Mouse (Mus musculus) megakaryocyte-erythroid progenitor cell, adult 5-6 weeks (primary cell): ENCODE data around the gene Pfn1. TPM values are rescaled to one million over a fixed set of nuclear protein-coding genes. Genes with fewer than 3 reads are reported as not detected.

ENCODE experiments used
- ATAC-seq: replicated peaks from 2 replicates; pipeline ENCODE4 v1.8.0; 2016; ENCODE audit warnings: mild to moderate bottlenecking, inconsistent platforms; ENCODE audit not compliant: severe bottlenecking, poor library complexity, low FRiP score, low TSS enrichment
- total RNA-seq, 2 experiments: library from RNA; stranded (forward) in 1 of 2; stranded (reverse) in 1 of 2; fragments of 200-1000, 215-1000 nt in 1 of 2; fragments of >200 nt in 1 of 2; fragmentation: Nextera tagmentation in 1 of 2; gene quantifications; 2 replicates each; pipeline ENCODE4 v1.2.3; 2014 to 2017

Pfn1 gene
- 1,236 and 1,373 TPM in 2 replicates for total RNA-seq (2014; fragmentation: Nextera tagmentation)
- 377 and 675 TPM in 2 replicates for total RNA-seq (2017)

DNA sequence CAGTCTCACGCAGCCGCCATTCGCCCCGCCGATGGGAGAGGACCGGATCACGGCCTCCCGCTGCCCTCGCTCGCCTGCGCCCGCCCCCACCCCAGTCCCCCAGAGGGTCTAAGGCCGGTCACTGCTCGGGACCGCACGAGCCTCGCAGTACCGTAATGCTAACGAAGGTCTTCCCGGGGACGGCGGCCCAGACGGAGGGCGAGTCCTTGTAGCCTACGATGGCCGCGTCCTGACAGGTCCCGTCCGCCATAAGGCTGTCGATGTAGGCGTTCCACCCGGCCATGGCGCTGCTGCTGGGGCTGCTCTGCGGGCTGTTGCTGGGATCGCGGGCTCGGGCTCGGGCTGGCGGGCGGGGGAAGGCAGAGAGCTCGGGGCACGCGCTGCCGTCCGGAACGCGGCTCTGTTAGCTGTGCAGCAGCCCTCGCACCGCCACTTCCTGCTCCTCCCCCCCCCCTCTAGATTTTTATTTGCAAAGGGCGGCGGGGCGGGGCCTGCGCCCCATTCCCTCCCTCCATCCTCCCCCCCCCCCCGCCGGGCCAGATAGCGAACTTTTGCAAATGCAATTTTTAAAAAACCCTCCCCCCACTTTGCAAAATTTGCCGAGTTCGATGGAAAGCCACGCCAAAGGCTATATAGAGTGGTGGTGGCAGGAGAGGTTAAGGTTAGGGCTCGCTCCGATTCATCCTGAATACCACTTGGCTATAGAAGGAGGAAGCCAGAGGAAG, at the start of gene Pfn1:
TSS of gene Pfn1 (minus strand) at position 447 of the 725 bp plus-strand sequence.
- ATAC-seq, result peak; percentile 47

DNA sequence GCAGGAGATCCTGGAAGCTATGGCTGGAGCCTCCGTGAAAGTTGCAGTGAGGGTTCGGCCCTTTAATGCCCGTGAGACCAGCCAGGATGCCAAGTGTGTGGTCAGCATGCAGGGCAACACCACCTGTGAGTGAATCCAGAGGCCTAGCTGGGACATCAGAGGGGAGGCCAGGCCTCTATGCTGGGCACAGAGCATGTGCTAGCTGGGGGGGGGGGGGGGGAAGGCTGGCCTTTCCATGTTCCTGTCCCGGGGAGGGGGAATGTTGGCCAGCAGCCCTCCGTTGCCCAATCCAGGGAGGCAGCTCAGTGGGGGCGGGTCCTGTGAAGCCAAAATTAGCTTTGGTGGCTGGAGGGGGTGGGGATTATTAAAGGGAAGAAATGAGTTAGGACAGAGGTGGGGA, 48.3 kb upstream of the Pfn1 start:
- no peak for ATAC-seq

DNA sequence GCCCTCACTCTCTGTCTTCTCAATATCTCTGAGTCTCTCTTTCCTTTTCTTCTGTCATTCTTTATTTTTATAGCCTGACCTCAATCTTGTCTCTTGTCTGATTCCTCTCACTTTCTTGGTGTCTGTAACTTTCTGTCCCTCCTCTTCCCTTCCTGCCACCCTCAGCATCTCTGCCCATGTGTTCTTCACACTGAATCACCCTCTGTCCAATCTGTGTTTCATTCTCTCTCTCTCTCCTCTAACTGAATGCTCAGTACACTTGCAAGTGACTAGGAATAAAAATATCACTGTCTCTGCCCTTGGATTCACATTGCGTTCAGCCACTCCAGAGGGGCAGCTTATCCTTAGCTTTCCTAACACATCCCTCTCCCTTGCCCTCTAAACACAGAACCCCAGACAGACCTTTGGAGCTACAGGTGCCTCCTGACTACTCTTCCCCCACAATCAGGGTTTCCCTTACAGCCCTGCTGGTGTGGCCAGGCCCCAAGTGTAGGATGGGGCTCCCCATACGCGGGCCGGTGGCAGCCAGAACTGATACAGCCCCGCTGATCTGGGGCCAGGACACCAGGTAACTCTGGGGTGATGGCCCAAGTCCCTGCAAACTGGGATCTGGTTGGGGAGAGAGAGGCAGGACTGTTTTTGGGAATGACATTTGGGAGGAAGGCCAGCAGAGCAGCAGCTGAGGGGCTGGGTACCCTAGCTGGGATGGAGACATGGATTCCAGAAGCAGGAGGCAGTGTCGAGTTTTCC, 47.7 kb upstream of the Pfn1 start:
- no peak for ATAC-seq

DNA sequence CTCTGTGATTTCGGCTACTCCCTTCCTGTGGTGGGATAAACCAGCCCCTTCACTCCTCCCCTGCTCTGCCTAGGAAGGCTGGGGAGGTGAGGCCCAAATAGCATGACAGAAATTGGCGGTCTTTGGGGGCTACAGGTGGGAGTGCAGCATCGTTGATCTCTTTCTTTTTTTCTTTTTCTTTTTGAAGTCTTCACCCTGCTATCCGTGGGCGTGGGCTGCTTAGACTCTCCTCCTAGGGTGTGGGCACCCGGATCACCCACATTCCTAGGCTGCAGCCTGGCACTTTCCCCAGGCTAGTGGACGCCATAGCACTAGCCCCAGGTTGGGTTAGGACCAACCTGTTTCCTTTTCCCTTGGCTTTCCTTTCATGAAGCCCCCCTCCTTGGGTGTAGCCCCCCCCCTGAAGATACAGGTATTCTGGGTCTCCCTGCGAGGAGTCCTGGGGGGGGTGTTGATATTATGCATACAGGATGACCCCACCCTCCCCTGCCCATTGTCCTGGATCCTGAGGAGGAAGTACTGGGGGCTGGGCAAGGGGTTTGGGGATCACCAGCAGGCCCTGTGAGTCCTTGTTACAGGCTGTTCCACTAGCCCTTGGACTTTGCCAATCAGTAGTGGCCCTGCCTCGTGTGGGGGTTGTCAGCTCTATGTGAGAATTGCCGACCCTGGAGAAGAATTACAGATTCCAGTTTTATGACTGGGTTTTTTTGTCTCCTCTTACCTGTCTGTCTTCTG, 46.9 kb upstream of the Pfn1 start:
- no peak for ATAC-seq

DNA sequence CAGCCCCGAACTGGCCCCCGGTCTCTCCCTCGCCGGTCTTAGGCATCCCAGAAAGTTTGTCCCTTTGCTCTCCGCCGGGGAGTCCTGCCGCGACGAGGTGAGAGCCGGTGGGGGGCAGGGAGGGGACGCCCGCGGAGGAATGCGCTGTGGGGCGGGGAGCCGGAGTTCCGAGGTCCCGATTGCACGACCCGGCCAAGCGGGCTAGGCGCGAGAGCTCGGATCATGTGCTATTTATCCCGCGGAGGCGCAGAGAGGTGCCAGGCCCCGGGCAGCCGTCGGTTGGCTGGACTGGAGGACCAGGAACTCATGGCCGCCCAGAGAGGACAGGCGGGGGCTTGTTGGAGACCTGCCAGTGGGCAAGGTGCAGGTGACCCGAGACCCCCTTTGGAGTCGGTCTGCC, 46.2 kb upstream of the Pfn1 start:
- peak; percentile 40 for ATAC-seq

DNA sequence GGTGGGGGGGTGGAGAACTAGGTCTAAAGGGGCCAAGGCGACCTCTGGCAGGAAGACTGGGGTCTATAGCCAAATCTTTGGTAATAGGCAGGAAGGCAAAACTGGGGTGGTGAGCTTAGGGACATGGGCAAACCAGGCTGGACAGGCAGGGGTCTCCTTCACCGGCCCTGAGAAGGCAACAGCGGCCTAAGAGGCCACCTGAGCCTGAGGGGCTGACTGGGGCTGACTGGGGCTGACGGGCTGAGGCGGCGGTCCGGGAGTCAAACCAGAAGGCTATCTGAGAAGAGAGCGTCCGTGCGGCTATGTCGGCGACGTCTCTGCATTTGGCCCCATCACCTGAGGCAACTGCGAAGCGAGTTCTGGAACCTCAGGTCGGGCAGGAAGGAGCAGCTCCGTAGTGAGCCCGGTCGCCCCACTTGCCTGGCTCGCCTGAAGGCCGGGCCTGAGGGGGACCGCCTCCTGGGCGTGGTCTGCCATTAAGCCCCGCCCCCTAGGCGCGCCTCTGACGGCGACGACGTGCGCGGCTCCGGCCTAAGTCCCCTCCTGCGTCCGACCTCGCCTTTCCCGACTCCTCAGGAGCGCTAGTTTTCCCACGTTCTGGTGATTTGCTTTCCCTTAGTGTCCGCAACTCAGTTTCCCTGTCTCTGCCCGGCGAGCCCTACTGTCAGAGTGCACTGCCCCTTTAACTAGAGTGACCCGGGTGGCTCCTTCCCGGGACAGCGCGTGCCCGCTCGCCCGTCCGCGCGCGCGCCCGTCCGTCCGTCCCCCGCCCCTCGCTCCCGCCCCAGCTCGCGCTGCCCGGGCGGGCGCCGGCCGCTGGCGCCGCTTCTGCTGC, 45.5 kb upstream of the Pfn1 start, which contains the start of the genes Inca1 and Kif1c:
TSS of gene Inca1 (minus strand) at position 434 of the 835 bp plus-strand sequence.
TSS of gene Kif1c (plus strand) at position 827 of the 835 bp plus-strand sequence.
- ATAC-seq, result peak; percentile 98

DNA sequence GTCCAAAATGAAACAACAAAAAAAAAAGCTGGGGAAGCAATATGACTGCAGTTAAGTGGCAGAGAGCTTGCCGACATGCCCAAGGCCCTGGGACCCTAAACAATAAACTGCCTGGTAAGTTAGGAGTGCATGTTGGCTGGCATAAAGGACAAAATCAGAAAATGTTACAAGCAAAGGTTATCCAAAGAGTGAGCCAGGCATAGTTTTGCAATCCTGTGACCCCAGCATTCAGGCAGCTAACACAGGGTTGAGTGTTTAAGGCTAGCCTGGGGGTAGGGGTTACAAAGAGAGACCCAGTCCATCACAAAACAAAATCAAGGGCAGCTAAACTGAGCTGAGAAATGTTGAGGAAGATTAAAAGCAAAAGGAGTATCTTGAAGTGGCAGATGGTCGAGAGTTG, 44.6 kb upstream of the Pfn1 start:
- no peak for ATAC-seq

DNA sequence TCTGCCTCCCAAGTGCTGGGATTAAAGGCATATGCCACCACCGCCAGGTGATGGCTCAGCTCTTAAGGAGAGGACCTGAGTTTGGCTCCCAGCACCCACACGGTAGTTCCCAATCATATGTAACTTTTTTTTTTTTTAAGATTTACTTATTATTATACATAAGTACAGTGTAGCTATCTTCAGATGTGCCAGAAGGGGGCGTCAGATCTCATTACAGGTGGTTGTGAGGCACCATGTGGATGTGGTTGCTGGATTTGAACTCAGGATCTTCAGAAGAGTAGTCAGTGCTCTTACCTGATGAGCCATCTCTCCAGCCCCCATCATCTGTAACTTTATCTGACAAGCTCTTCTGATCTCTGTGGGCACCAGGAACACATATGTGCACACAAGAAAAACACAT, 42.9 kb upstream of the Pfn1 start:
- no peak for ATAC-seq

DNA sequence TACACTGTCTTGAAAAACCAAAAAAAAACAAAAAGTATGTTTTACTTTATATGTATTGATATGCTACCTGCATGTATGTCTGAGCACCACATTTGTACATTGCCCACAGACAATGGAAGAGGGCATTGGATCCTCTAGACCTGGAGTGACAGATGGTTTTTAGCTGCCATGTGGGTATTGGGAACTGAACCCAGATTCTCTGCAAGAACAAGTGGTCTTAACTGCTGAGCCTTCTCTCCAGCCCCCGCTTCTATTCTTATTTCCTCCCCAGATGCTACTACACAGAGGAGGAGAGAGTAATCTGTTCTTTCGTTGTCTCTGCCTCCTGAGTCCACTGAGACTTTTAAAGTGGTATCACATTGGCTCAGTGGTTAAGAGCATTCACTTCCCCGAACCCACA, 39.1 kb upstream of the Pfn1 start:
- ATAC-seq, result no peak

DNA sequence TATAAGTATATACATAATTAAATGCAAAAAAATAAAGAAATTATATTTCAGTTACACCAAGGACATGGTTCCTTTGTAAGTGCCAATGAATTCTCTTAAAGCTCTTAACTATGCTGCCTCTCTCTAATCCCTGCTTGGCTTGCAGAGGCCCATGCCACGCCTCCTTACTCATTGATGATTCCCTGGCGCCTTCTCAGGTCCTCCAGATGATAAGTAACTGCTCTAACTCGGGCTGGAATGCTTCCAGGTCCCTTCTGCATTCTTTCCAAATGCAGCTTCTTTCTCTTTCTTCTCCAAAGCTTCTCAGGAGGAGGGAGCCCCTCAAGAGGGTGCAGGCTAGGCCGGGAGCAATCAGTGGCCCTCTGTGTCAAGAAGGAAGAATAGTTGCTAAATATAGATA, 35.1 kb upstream of the Pfn1 start:
- no peak for ATAC-seq

DNA sequence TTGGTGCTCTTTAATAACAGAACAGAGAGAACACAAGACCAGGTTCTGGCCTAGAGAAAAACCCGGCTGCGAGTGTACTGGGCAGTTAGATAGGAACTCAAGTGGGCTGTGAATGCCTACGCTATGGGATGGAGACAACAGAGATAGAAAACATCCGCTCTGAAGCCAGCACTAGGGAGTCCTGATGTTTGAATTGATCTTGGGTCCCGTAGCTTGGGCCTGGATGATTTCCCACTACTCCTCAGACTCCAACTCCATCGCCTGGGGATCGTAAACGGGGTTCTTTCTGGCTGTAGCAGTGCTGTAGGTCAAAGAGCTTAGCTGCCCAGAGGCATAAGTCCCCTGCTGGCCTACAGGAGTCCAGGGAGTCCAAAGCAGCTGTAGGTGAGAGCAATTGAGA, 33.9 kb upstream of the Pfn1 start:
- ATAC-seq, result no peak

DNA sequence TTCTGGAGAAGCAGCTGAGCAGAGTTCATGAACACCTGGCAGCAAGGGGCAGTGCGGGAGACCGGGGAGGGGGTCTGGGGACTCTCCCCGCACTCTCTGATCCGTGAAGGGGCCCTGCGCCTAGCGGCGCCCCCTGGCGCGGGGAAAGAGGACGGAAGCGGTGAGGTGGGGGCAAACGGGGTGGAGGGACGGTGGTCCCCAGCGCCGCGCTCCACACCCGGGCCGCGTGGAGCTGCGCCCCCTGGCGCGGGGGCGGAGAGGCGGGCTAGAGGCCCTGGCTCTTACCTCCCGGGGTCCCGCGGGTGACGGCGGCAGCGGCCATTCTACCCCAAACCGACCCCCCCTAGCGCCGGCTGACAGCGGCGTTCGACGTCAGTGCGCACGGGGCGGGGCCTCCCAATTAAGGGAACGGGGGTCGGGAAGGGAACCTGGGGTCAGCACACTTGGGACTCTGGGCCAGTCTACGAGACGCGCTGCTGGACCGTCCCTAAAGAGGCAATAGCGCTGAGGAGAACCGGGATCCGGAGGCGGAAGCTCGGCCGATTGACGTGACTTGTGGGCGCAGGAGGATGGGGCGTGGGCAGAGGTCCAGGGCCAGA, 33.3 kb upstream of the Pfn1 start, which contains the start of gene Camta2:
TSS of gene Camta2 (minus strand) at position 505 of the 599 bp plus-strand sequence.
- peak; percentile 82 for ATAC-seq

DNA sequence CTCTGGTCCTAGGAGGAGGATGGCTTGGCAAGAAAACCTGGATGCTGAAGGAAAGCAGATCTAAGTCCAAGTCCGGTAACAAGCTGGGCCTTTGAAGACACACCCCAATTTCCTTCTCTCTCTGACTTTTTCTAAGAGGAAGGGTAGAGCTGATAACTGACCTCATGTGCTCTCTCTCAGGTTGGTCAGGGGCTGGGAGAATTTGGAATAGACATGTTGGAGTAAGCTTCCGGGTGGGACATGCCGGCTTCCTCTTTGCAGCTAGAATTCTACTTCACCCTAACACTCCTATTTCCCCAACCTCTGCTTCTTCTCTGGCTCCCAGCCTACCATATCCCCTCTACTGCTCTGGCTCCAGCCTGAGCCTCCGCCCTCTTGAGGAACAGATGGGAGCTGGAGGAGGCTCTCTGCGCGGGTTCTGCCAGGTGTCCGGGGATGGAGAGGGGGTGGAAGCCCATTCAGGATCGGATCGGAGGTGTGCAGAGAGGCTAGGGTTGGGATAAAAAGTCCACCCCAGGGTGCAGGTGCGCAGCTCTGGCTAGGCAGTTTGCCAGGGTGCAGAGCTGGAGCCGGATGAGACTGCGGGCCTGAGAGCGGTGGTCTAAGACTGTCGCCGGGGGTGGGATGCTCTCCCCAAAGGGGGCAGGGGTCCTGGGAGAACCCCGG, 32.6 kb upstream of the Pfn1 start:
- peak; percentile 28; the same call in 1 of the 2 replicates for ATAC-seq

DNA sequence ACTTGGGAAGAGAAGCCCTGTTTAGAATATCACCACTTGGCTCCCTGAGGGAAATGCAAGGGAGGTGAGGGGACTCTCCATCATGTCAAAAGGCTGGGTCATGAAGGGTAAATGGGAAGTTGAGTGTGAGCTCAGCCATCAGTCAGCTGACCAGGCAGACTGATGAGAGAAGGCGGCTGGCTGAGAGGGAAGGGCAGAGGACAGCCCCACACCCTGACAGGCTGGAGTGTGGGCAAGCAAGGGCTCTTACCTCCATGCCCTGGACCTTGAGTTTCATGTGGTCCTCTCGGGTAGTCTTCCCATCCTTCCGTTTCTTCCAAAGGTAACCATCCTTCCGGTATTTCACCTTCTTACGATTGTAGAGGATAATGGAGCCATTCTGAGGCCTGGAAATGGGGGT, 29.2 kb upstream of the Pfn1 start:
- no peak for ATAC-seq

DNA sequence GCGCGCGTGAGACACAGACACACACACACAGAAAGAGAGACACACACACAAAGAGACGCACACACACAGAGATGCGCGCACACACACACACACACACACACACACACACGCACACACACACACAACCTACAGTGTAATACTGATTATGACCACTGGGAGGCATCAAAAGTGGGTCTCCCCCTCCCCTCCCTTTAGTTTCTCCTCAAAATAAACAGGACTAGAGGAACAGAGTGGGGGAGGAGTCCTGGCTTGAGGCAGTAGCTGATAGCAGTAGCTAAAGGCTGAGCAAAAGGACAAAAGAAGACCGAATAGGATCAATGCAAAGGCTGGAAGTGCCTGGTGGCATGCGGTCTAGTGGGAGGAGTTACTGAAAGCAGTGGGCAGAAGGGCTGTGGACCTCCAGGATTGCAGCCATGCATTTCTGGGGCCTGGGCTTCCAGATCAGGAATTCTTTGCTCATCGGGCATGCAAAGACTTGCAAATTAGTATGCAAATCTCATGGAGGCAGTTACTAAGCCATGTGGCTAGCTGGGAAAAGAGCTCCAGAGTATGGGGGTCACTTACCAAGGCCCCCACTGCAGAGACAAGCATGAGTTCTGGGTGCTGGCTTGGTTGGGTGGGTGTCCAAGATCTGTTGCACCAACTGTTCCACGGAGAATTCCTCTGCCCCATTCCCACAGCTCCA, 27.6 kb upstream of the Pfn1 start:
- 0 out of 2 replicates have a peak, but pooled peaks have one; percentile 24 for ATAC-seq

DNA sequence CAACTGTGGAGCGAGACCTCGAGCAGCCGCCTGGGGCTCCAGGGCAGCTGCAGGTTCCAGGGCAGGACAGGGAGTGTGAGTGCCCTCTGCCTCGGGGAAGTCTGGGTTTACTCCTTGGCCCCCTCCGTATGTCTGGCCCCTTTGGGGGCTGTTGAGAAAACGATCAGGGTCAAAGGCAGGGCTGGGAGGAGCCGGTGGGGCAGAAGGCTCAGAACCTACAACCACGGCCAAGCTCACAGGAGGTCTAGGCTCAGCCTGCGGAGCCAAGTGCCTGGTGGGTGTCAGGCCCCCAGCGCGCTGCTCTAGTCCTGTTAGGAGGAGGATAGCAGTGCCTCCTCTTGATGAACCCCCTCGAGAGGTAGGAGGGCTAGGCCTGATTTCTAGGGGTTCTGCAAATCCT, 26.7 kb upstream of the Pfn1 start:
- no peak for ATAC-seq

DNA sequence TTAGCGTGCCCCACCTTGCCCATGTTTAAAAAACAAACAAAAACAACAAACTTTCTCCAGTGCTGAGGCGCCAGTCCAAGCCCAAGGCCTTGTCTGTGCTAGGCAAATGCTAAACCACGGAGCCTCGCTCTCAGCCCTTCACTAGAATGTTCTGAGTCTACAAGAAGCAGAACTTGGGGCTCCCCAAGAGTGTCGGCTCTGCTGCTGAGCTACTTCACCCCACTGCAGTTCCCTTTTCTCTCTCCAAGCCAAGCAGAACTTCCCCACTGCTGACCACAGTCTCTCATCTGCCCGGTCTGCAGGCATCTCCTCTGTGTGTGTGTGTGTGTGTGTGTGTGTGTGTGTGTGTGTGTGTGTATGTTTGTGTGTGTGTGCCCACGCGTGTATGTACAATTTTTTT, 25.4 kb upstream of the Pfn1 start:
- ATAC-seq, result no peak

DNA sequence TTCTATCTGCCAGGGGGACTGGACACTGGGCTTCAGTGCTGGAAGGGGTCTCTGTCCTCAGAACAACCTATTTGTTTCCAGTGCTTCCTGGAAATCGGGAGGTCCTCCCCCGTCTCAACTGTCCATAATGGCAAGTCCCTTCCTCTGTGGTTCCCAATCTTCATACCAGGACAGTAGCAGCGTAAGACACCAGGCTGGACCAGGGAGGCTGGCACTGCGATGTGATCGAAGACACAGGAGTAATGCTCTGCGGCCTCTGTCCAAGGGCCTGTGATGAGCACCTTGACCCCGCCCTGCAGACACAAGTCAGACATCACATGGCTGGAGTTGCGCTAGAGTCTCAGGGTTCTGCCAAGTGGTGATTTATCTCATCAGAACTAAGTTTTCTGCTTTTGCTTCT, 24.9 kb upstream of the Pfn1 start:
- ATAC-seq, result no peak
